Mouse (Mus musculus) brain, embryonic 14.5 days (tissue): ENCODE results near the gene Epn1. TPM values are rescaled to one million over a fixed set of nuclear protein-coding genes. Genes with fewer than 3 reads are reported as not detected.

Experiments used
- DNase-seq: peaks from one replicate; pipeline ENCODE4 v3.0.0-alpha.2; 2011; ENCODE audit warnings: low read depth
- CTCF ChIP-seq: fragments of 200-500 bp; IDR thresholded peaks from 2 replicates; pipeline ENCODE4 v1.5.1; 2012; ENCODE audit warnings: inconsistent platforms, mild to moderate bottlenecking, moderate library complexity, borderline replicate concordance; ENCODE audit not compliant: insufficient read depth, insufficient read length; ENCODE audit errors: extremely low read depth
- POLR2A ChIP-seq: fragments of 200-500 bp; IDR thresholded peaks from 2 replicates; pipeline ENCODE4 v1.6.1; 2012; ENCODE audit warnings: mild to moderate bottlenecking, inconsistent platforms, borderline replicate concordance; ENCODE audit not compliant: poor library complexity, insufficient read depth, insufficient read length, severe bottlenecking; ENCODE audit errors: extremely low read depth
- polyA plus RNA-seq: library from polyadenylated mRNA; depleted of rRNA; stranded (reverse); fragments of >200 nt; gene quantifications from 2 replicates; pipeline ENCODE4 v1.2.3, GENCODE M21; 2012

The Epn1 gene
- polyA plus RNA-seq, 1 experiment = 216 TPM

DNA sequence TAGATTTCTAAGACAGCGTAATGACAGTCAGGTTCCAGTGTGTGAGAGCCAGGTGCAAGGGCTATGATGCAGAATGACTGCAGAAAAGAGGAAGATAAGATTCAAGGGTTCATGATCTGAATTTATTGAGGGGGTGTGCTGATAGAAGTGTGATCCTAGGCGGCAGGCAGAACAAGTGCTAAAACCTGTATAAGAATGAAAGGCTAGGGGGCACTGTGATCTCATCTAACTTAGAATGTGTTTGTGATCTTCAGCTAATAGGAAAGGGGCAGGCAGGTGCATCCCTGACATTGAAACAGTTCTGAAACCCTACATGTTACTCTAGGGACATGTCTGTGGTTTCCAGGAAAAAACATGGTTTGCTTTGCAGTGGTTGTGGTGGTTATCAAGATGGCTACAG lies 33.9 kb upstream of the Epn1 start:
- TF ChIP-seq CTCF = no peak
- no peak for TF ChIP-seq POLR2A
- no peak for DNase-seq

- peak; percentile 61 for DNase-seq
- TF ChIP-seq CTCF (0 out of 2 replicates have a peak, but pooled peaks have one; percentile 8), POLR2A (no peak)
Observed at GRCm38 (mm10) chr7:5047313-5047712, 32.7 kb upstream of the Epn1 start.

DNA sequence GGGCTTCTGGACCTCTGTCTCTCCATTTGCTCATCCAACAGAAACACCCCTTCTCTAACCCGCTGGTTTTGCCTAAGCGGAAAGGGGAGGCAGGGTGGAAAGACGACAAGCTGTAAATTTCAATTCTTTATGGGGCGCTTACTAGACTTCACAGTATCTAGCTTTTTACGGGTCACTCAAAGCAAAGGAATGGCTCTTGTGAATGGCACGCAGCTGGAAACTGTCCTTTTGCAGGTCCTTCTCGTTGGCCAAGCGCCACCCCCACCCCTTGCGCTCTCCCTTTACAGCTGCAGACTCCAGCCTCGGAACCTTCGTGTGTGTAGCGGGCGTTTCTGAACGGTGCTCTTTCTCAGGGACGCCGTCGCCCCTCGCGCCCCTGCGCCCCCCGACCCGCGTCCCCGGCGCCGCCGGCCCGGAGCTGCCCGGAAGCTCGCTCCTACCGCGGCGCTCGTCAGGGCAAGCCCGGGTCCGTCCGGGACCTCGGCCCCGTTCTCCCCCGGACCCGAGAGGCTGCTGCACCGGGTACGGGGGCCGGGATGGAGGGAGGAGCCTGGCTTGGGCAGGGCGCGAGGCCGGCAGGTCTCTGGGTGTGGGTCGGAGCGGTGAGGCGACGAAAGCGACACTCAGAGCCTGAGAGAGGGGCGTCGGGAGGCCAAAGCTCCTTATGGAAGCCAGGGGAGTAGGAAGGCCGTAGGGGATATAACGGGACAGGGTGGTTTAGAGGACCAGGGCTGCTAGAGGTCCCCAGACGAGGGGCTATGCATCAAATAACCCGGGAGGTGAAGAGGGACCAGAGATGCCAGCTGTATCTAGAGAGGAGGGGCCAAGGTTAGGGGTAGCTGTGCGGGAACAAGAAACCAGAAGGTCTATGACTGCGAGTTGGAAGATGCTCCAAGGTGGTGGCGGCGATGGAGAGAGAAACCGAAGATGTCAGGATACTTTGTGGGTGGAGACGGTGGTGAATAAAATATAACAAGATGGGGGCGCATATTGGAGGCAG lies 28.5 kb upstream of the Epn1 start, which contains the start of gene Zfp580:
Zfp580 (plus strand) TSS at position 346 of the 1,000 bp plus-strand sequence.
- TF ChIP-seq CTCF (no peak), POLR2A (peak; percentile 74; the same call in 1 of the 2 replicates)
- DNase-seq = peak; percentile 89

DNA sequence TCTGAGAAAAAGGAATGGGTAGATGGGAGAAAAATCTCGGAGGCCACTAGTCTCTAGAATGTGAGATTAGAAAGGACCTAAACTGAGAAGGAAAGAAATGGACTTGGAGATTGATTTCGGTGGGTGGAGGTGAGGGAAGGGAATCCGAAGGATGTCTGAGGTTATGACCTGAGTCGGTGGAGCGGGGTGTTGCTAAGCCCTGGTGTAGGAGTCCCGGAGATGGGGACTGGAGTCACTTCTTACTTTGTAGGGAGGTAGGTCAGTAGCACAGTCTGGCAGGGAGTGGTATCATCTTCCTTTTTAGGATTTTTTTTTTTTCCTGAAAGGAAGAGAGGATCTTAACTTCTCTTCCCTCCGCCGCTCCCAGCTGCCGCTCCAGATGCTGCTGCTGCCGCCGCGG lies 27.6 kb upstream of the Epn1 start:
- no peak for DNase-seq

DNA sequence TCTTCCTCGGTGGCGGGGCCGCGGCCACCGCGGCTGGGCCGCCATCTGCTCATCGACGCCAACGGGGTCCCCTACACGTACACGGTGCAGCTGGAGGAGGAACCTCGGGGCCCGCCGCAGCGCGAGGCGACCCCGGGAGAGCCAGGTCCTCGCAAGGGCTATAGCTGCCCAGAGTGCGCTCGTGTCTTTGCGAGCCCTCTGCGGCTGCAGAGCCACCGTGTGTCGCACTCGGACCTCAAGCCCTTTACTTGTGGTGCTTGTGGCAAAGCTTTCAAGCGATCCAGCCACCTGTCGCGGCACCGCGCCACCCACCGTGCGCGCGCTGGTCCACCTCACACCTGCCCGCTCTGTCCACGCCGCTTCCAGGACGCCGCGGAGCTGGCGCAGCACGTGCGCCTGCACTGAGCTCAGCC lies 27.1 kb upstream of the Epn1 start:
- no peak for DNase-seq
- no peak for TF ChIP-seq POLR2A
- no peak for TF ChIP-seq CTCF

More for the DNA sequence above, 27.6 kb upstream of the Epn1 start:
- TF ChIP-seq POLR2A = no peak
- no peak for TF ChIP-seq CTCF

DNA sequence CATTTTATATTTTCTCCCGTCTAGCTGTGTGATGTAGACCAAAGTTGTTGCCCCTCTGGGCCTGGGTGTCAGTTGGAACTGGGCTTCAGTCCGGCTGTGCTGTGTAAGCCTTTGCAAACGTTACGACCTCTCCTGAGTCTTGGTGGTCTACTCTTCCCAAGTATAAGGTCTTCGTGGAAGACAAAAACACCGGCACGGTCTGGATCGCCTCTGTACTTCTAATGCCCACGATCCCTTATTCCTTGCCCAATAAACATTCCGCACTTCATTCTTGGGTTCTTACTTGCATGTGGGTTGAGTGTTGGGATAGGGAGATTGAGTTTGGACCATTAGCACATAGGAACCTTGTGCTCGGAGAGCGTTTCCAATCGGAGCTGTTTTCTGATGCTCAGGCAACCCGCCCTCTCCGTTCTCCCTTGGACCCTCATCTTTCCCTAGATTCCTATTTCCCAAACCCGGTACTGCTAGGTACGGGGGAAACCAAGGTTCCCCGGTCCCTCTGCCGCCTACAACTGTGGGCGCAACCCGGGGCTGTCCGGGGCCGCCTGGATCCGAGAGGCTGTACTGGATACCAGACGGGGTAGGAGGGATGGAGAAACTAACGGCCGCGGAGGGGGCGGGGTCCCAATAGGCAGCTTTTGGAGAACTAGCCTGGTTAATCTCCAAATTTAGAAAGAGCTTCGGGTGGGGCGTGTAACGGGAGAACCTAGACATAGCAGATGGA lies 26.4 kb upstream of the Epn1 start:
- TF ChIP-seq POLR2A (no peak), CTCF (no peak)
- DNase-seq = peak; percentile 49

DNA sequence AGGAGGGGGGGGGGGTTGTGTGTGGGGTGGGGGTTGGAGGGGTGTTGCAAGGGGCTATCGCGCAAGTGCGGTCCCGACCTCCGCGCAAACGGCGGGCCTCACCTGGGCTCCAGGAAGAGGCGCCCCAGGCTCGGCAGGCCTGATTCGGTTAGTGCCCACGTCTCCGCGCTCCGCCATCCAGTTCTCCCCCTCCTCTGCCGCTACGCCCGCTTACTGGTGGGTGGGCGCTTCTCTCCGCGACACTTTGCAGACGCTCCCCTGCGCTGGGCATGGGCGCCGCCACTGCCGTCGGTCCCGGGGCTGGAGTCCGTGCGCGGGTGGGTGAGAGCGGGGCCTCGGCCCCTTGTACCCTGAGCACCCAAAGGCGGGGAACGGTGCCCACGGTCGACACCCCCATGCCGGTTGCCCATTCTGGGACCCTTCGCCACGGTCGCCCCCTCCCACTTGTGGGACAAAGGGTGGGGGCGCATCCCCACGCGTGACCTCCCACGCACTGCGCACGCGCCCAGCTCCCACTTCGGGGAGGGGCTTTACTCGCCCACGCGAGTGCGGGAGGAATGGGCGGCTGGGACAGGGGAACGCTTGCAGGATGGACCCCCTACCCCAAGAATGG lies 23.3 kb upstream of the Epn1 start:
- peak; percentile 76 for DNase-seq
- TF ChIP-seq CTCF (no peak), POLR2A (no peak)

DNA sequence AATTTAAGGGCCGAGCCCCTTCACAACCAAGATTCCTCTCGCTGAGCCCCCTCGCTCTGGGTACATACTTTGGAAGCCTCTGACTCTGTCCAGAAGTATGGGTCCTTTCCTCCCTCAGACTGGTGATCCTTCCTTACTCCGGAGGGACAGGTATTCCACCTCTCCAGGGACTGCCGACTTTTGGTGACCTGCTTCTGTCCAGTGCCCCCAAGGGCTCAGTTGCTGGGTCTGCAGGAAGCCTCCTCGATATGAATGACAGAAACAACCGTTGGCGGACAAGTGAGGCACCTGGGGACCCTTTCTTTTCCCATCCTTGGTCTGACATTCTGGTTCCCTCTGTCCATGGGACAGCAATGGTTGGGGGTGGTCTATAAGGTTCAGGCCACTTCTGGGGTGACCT lies 22.7 kb upstream of the Epn1 start:
- TF ChIP-seq POLR2A (no peak), CTCF (no peak)
- DNase-seq = no peak

DNA sequence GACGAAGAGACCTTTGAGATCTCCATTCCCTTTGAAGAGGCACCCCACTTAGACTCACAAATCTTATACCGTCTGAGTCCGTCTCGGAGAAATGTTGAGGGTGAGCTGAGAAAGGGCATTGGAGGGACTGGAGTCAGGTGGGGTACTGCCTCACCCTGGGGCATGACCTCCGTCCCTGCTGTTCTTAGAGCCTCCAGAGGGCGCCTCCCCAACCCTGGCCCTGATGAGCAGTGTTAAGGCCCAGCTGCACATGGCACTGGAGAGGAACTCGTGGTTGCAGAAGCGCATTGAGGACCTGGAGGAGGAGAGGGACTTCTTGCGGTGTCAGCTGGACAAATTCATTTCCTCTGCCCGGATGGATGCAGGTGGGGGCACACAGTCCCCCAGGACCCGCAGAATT lies 22.2 kb upstream of the Epn1 start:
- DNase-seq = no peak

GRCm38 (mm10) chr7:5058631-5059030 lies 21.4 kb upstream of the Epn1 start:
- DNase-seq = no peak
- TF ChIP-seq POLR2A = no peak

More for the DNA sequence above, 22.2 kb upstream of the Epn1 start:
- no peak for TF ChIP-seq CTCF
- TF ChIP-seq POLR2A = no peak

DNA sequence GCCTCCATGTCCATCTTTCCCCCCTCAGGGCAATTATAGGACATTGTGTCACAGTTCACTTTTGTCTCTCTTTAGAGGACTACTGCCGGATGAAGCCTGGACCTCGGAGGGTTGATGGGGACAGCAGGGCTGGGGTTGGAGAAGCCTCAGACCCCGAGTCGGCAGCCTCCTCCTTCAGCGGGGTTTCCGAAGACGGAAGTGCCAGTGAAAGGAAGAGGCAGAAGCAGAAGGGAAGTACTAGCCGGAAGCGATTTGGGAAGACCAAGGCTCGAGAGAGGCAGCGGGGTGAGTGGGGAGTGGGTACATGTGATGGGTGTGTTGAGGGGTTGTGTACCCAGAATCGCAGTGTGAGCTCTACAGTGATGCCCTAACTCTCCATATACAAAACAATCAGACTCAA lies 20.6 kb upstream of the Epn1 start:
- DNase-seq = no peak
- no peak for TF ChIP-seq CTCF
- no peak for TF ChIP-seq POLR2A

DNA sequence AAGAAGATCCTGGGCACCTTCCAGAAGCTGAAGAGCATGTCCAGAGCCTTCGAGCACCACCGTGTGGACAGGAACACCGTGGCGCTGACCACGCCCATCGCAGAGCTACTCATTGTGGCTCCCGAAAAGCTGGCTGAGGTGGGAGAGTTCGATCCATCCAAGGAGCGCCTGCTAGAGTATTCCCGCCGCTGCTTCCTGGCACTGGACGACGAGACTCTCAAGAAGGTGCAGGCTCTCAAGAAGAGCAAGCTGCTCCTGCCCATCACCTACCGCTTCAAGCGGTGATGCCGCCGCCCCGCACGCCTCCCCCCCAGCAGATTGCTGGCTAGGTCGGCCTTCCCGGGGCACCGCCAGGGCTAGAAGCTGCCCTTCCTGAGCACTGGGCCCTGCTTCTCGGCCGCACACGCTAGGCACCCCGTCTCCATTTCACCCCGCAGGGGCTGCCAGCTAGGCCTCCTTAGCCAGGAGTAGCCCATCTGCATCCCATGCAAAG lies 19.8 kb upstream of the Epn1 start:
- DNase-seq = peak; percentile 90
- TF ChIP-seq CTCF (peak; percentile 70), POLR2A (no peak)

DNA sequence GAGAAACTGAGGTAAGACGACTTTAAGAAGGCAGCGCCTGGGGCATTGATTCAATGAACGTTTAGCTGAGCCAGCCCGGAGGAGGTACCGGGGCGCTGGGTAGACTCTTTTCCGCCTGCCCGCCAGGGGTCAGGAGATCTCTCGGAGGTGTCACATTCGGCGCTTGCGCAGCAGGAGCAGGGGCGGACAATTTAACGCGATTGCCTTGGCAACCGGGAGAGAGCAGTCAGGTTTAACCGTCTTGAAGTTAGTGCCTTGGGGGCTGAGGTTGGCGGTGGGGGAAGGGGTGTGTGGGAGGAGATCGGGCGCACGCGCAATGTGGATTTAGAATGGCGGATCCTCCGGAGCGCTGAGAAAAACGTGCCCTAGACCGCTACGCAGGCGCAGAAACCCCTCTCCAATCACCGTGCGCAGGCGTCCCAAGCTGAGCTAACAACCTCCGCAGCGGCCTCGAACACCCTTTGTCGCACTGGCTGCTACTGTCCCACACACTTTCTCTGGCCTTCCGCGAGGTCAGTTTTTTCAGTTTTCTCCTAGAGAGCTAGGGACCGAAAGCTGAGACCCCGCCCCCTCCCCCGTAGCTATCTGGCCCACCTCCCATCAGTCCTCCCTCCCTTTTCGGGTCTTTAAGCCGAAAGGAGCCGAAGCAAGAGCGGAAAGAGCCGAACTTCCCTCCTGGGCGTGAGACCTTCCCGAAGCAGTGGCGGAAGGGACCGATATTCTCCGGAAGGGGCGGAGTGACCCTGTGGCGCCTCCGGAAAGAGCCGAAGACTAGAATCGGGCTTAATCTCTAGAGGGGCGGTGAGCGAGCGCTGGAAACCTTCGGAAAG lies 18.9 kb upstream of the Epn1 start:
- TF ChIP-seq CTCF (peak; percentile 62), POLR2A (no peak)

More for the DNA sequence above, 18.9 kb upstream of the Epn1 start:
- DNase-seq = peak; percentile 99
